Mouse (Mus musculus) heart, postnatal 10 days (tissue): Measurements from ENCODE around the gene St14. TPM values are rescaled to one million over a fixed set of nuclear protein-coding genes. Genes with fewer than 3 reads are reported as not detected.

Experiments
- DNase-seq, 2 experiments: peaks; one replicate each; pipeline ENCODE4 v3.0.0; 2021
- intact Hi-C: fragments of 180-260 bp; cut with DNase I; formaldehyde crosslinking; loops from one replicate; pipeline ENCODE4 v1.15.1; 2025
- total RNA-seq, 2 experiments: library from RNA; stranded (reverse); gene quantifications; 2 replicates each; pipeline ENCODE4 v1.2.3; 2021

Gene St14
- total RNA-seq, 2 experiments from 2014 or later: 0.42 to 0.93 TPM

DNA sequence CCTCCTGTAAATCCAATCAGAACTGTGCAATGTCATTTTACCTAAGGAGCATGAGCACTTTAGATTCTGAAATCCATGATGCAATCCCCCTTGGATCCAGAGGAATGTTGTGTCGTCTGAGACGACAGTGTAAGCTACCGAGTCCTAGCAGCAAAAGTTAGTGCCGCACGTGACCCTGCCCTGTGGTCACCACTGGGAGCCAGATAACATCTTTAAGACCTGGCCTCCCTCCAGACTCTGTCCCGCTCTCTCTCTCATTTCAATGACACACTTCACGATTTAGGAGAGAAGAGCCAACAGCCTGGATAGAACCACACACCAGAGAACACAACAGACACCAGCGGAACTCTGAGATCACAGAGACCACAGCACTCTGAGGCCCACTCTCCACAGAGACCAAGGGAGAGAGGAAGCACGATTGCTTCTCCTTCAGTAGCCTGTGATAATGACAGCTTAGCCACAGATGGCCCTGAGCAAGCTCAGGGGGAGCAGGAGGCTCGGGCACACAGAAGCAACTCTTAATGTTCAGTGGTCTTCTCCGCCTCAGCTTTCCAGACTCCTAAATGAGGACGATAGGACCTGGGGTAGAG is 3.7 kb downstream of the St14 start:
- intact Hi-C loops: no loop called here
- DNase-seq: no peak

DNA sequence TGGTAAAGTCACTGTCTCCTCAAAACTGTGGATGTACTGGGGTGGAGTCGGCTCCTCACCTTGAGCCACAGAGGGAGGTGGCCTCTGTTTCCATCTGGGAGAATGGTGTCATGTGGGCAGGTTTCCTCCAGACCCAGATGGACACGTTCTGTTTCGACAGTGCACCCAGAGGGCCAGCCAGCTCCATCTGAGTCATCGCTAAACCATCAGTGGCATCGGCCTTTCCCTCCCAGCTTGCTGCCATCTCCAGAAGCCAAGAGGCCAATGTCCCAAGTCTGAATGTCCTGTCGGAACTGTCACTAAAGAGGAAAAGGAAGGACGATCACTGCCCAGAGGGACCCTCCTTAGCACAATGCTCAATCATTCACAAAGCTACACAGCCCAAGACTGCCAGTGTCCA is 5.6 kb downstream of the St14 start:
- no peak for DNase-seq
- intact Hi-C loops: no loop called here

DNA sequence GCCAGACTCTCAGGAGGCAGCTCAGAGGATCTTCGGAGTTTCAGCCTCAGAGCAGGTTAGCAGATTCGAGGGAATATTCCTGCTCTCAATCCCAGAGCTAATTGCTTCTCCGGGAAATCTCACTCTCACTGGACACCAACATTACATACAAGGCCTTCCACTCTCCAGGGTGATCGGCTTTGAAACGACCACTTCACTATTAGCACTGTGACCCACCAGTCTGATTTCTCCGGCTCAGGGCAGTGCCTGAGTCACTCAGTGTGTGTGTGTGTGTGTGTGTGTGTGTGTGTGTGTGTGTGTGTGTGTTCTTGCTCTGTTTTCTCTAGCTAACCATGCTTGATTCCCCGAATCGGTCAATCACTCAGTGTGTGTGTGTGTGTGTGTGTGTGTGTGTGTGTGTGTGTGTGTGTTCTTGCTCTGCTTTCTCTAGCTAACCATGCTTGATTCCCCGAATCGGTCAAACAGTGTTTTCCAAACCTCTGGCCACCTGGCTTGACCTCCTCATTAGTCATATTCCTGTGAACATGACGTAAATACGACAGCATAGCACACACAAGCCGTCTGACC is 9.1 kb downstream of the St14 start:
- DNase-seq: no peak
- intact Hi-C loops: no loop called here

DNA sequence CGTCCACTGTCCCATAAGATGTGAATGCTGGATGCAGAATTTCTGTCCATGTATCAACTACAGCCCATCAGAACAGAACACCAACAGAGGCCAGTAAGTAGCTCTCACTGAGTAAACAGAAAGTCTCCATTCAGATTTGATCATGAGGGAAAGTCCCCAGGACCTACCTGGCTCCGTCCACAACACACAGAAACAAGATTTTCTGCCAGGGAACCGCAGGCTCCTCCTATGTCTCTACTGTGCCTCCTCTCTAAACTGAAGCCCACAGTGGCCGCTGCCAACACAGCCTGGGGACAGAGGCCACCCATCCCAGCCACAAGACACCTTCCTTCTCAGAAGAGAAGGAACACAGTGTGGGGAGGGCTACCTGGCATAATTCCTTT is 11.1 kb downstream of the St14 start:
- no peak for DNase-seq
- intact Hi-C loops: no loop called here

DNA sequence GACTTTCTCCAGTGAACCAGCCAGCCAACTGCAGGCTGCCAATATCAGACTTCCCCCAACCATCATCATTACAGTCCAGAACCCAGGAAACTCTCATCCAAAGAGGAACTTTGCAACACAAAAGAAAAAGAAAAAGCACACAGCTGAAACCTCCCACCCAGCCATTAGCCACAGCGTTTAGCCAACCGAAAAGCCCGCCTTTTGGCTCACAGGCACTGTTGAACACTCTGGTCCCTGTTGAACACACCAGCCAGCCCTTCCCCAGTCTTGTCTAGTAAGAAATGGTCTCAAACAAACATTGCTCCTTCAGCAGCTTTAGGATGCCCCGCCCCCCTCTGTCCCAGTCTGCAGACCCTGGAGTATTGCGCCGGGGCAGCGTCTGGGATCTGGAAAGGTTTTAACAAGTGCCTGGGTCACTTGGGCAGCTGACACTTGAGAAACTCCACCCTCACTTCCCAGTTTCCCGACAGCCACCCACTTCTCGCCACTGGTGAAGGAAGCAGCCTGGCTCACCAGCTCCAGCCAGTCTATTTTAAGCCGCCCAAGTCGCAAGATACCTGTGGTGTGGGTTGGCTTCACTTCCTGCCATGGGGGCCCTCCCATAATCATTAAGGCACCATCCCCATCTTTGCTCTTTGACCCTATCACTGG is 11.6 kb downstream of the St14 start:
- intact Hi-C loops: no loop called here
- no peak for DNase-seq

DNA sequence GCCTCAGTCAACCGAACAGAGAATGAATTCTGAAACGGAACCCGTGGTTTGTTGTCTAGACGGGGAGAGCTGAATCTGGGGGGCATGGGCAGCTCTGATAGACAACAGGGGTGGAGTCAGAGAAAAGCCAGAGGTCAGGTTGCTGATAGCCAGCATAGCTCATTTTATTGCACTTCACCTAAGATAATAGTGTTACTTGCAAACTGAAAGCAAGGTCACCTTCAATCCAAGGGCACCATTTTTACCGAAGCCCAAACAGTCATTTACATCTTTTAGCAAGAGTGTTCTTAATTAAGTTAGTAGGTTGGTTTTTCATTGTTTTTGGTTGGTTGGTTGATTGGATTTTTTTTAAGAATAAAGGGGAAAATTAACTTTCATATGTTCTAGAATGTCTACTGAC is 12.2 kb downstream of the St14 start:
- no peak for DNase-seq
- intact Hi-C loops: no loop called here

DNA sequence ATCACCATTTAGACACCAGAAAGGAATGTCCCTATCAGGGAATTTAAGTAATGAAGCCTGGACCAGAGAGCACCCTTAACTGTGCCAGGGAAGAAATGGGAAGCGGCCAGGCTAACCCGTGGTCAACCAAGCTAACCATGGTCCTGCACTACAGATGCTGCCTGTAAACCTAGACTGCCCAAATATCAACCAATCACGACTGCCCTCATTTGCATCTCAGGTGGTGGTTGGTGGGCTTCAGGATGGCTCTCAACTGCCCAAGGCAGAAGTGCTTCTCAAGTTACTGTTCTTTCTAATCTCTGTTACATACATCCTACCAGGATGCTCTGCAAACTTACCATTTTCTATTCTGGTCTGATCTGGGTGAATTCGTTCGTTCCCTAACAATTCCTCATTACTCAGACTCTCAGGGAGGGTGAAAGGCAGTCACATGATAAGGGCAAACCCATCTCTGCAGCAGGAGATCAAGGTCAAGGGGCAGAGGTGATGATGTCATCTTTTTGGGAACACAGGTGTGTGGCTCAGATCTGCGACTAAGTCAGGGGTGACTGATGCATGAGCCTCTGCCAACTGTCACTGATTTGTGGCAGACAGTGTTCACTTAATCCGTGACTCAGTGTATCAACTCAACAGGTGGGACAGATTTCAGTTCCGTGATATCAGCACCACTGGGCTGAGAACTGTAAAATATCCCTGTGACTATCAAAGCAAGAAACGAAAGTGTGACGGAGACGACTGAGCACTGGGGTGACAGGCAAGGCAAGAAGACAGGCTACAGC is 12.9 kb downstream of the St14 start:
- intact Hi-C loops: no loop called here
- peak in 1 of 2 experiments; percentile 18 for DNase-seq

DNA sequence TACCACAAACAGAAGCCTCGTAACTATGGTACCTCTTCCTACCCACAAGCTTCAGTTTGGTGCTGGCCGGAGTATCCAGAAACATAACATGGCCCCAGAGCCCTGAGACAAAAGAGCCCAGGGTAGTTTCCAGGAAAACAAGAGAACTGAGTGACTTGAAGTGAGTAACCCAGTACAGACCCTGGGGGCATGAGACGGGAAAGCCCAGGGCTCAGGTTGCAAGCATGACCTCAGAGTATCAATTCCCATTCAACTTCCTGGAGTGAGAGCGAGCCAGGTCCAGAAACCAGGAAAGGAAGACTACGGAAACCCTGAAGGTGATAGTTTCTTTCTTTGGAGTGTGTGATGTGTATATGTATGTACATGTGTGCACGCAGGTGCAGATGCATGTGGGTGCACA is 14.2 kb downstream of the St14 start:
- intact Hi-C loops: no loop called here
- DNase-seq: no peak

DNA sequence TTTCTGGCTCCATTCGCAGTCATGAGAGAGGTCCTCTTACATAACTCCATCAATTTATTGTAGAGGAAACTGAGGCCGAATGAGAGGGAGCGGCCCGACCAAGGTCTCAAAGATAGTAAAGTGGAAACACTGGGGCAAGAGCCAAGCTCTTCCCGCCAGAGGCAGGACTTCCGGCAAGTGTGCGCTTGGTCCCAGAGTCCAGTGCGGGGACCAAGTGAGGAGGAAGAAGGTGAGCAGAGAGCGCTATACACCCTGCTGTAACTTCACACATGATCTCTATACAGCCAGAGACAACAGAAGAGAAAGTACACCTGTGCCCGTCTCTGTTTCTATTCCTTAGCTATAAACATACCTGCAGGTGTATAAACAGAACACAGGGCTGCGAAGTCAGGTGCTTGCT is 14.6 kb downstream of the St14 start:
- no peak for DNase-seq
- intact Hi-C loops: no loop called here

DNA sequence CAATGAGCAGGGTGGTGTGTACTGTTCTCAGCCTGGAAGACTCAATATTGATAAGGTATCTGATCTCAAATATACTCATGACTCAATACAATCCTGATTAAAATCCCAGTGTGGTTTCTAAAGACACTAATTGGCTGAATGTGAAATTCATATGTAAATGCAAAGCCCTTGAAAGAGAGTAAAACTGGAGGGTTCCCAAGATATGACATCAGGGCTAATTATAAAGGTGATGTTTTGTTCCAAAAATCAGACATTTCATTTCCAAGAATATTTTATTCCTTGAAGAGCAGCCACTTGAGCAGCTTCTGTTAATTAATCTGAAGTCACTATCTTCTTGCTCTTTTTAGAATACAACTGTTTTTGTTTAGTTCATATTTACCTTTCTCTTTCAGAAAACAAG is 16.1 kb downstream of the St14 start:
- DNase-seq: no peak
- intact Hi-C loops: no loop called here

DNA sequence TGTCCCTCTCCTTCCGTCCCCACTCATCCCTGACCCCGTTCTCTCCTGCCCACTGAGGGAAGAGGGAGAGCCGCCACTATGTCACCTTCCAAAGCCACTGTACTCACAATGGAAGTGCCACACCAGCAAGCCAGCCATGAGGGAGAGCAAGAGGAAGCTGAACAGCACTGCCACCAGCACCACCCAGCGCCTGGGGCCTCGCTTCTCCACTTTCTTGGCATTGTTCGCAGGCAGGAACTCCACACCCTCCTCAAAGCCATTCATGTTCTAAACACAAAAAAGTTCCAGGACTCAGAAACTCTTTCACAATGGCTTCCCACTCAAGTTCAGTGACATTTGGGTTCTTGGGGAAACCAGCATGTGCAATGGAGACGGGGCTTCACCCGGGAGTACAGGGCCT is 23.2 kb downstream of the St14 start:
- DNase-seq: no peak
- intact Hi-C loops: no loop called here

DNA sequence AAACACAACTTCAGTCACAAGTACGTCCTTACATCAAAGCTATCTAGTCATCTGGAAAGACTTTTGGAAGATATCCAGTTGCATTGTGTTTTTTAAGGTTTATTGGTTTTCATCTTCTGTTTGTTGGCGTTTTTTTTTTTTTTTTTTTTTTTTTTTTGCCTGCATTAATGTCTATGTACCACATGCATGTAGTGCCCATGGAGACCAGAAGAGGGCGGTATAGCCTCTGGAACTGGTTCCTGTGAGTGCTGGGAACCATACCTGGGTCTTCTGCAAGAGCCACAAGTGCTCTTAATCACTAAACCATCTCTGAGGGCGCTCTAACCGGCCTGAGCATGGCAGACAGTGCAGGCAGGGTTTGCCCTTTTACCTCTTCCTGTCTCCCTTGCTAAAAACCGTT is 33.5 kb downstream of the St14 start:
- intact Hi-C loops: no loop called here
- DNase-seq: no peak

DNA sequence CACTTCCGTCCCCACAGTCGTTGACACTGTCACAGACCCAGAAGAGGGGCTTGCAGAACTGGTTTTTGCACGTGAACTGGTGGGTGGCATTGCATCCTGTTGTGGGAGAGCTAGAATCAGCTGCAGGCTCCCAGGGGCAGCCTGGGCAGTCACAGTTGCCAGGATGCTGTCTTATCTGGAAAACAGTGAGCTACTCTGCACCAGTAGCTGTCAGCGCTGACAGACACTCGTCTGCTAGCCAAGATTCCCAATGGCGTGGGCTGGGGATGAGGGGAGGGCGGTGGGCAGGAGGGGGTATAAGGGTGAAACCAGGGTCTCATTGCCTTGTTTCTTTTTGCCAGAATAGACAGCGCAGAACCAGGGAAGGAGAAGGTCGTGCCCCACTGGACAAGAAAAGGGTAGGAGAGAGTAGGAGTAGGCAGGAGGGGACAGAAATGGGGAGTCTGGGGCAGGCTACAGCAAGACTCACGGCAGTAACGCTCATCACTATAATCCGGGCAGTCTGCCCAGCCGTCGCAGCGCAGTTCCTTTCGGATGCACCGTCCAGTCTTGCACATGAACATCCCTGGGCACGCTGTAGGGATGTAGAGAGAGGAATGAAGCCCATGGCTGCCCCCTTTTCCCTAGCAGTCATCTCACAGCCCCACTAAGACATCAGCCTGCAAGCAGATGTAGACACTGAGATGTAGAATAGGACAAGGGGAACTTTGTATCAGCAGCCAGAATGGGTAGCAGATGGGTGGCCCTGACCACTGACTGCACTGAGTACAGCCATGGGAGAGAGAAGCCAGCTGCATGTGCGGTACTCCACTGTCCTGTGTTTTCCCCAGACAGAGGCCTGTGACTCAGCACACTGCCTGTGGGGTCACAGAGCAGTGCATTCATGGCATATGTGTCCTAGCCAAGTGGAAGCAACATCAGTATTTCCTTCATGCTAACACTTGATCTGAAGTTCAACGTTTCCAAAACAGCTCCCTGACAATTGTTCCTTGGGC is 34.3 kb downstream of the St14 start:
- intact Hi-C loops: no loop called here
- DNase-seq: peak; percentile 24 to 30

DNA sequence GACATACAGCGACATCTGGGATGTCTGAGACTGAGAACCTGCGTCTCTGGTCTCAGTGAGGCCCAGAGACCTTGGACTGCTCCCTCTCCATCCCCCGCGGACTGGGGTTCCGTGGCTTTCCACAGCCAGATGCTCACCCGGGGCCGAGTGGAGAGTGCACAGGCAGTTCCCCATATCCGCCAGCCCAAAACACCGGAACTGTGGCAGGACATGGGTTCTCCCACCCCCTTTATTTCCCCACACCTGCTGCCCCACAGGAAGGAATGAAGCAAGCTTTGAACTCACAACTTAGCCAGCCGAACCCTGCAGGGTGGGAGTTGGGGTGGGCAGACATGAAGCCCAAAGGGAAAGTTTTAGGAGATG is 38.8 kb downstream of the St14 start:
- DNase-seq: no peak
- intact Hi-C loops: no loop called here

DNA sequence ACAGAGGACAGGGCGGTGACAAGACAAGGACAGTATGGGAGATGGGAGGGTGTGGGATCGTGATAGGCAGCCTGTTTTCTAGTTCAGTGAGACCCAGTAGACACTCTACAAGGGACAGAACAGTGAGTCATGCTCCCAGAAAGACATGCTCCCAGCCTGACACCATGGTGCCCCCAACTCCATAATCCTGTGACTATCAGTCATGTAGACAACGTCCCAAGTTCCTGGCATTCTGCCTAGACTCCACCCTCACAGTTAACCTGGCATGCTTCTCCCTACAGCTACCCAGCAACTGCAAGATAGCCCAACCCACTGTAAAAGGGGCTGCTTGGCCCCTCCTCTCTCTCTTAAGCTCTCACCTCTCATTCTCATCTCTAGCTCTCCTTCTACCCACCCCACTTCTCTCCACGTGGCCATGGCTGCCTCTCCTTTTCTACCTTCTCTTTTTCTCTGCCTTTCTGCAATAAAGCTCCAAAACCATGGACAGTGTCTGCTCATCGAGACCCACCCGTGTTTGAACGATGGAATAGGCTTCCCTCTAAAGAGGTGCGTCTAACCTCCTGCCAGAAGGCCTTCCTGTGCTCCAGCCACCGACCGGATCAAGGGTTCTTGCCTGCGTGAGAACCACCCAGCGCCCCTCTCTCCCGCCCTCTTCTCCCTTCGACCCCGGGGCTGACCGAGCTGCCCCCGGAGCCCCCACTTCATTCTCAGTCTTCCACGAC is 39.4 kb downstream of the St14 start:
- DNase-seq: no peak
- intact Hi-C loops: no loop called here

DNA sequence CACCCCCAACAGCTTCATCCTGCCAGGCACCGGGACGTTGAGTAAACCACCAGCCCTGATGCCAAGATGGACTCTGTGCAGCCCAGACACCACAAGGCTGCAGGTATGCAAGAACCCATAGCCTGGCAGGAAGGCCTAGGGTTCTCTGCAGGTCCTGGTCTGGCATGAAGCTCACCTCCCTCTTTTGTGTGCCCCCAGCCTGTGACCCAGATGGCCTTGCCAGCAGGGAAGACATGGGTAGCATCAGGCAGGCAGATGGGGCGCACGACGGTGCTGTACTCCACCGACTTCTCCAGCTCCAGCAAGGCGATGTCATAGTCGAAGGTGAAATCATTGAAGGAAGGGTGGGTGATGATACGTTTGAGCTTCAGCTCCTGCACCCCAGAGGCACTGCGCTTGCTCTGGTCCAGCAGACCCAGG is 40.5 kb downstream of the St14 start:
- no peak for DNase-seq
- intact Hi-C loops: no loop called here

DNA sequence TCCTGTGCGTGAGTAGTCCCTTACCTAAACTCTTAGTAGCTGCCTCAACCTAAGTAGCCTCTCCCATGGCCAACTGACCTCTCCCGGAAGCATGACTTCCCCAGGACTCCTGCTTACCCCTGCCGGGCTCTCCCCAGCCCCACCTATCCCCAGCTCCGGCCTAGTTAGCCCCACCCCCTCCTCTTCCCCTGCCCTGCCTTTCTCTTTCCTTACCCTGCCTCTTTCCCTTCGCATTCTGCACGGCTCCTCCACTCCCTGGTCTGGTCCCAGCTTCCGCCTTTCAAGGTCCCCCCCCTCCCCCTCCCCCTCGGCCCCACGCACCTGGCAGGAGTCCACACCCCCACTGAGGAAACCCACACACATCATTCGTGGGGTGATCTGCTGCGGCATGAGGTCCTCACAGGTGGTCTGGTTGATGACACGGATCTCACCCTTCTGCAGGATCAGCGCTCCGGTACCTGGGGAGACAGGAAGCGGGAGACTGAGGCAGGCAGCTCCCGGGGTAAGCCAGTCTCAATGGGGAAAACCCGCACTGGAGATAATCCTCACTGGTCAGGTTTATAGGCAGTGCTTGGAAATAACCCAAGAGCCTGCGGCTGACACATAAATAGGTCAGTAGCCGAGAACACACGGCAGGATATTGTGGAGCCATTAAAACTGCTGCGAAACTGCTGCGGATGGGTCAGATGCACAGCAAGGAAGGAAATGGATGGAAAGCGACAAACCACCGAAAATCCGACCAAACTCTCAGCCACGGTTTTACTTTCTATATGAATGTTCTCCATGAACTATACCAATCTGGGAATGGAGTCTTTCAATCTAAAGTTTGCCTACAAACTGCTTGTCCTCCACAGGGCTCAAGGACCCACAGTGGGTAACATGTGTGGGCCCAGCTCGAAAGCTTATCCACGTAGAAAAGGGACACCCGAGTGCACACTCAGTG is 41.3 kb downstream of the St14 start:
- intact Hi-C loops: no loop called here
- DNase-seq: no peak

DNA sequence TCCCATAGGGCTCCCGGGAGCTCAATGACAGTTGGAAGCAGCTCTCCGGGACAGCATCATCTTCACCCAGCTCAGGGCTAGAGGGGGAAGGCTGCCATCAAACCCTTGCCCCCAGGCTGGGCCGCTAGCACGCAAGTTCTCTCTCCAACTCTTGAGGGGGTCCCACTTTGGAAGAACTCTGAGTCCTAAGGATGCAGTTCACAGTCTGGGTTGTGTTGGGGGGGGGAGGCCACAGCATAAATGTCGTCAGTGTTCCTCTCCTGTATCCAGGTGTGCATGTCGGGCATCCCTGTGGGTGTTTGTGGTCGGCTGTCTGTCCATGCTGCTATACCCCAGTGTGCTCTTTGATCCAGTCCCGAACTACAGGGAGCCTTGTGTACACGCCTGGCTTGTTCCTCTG is 42.1 kb downstream of the St14 start:
- intact Hi-C loops: loop anchor here (10.0 kb wide), 1 partner anchor 355 kb away; no protein-coding TSS in a partner anchor
- no peak for DNase-seq

DNA sequence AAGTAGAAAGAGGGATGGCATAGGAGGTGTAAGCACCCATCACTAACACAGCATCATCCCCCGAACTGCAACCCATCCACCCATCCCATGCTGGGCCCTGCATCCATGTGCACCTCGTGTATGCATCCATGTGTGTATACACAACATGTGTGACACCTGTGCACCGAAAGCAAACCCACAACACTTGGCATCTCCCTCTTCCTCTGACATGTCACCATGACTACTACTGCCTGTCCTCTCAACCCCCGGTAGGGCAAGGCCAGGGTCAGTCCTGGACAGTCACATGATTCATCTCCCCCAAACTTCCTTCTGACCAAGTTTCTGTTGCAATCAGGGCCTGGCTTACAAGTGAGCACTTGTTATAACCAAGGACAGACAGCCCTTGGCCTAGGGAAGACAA is 42.8 kb downstream of the St14 start:
- intact Hi-C loops: loop anchor here (10.0 kb wide), 1 partner anchor 354 kb away; no protein-coding TSS in a partner anchor
- DNase-seq: no peak
